Mouse (Mus musculus) T-helper 17 cell (primary cell): Measurements from ENCODE around the gene Wdr44.
"Not testable (repeated sequence)": the region's sequence is repeated elsewhere in the genome, so short reads cannot be mapped to it uniquely, and the experiment has no call there.

Experiments
- in situ Hi-C, 2 experiments: fragments of 300-600 bp; cut with MboI, MseI; formaldehyde crosslinking; loops; 1 replicate in 1 of 2; 2 replicates in 1 of 2; pipeline ENCODE4 v1.15.1; 2025; ENCODE audit warnings: high pct_unique_total_duplicates in 2 of 2

Wdr44 gene

DNA sequence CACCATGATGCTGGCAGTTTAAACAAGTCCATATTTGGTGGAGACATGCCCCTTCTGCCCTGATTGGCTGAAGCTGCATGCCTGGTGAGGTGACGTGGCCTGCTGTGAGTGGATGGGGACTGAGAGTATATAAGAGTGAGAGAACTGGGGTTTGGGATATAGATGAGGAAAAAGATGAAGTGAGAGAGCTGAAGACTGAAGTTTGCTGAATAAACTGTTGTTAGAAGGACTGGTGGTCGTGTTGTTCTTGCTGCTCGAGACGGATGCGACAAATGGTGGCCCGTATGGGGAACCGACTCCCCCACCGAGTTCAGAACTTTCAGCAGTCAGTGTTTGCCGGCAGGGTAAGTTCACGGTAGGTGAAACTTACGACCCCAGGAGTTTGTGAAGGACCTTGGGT is 140.9 kb downstream of the Wdr44 start:
- in situ Hi-C loops: not testable (repeated sequence)

DNA sequence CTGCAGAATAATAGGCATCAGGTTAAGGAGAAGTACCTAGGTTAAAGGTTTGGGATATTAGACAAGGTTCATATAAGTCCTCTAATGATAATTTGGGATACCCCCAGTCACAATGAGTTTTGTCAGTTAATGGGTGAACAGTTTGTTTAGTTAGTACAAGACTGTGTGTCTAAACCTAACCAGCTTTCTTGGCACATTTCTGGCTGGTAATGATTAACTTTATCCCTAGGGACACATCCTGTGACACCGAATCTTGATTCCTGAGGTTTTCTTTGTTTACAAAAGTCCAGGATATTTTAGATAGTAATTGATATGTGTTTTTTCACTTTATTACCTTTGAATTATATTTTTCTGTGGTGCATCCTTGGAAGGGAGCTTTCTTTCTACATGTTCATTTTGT is 148.1 kb downstream of the Wdr44 start:
- in situ Hi-C loops: no loop called here
